Mouse (Mus musculus): ENCODE measurements at regions not wholly inside any gene's neighbourhood (a gene's known extent, or its start where the extent isn't known, plus 50 kb on each side); places are given as distances from the start of the nearest gene placed in this dataset.
A peak's percentile ranks its signal among the peaks of the same experiment; 100 is the strongest.

- no peak for ATAC-seq
- WGBS, result 77% methylated on average over 8 of the region's 8 CpGs
Observed at GRCm38 (mm10) chr13:71736821-71737345, 226.6 kb downstream of the Irx1 start.

GRCm38 (mm10) chr13:71734261-71734660 lies 229.3 kb downstream of the Irx1 start:
- H3K4me3 ChIP-seq (replicated peaks; ENCODE audit: low read length), result no peak overlapping the region
- H3K4me2 ChIP-seq (ENCODE audit: low read length), result no peak overlapping the region
- ATAC-seq, result no peak
- no peaks in the 10 kb centered on the region for H3K4me1 ChIP-seq (replicated peaks; ENCODE audit: control insufficient read depth, insufficient read depth, low read length)
- H3K27ac ChIP-seq (ENCODE audit: low read length), result no peak overlapping the region
- no peak overlapping the region for H3K9ac ChIP-seq (replicated peaks; ENCODE audit: low read depth, low read length)
- H3K9me3 ChIP-seq (ENCODE audit: control insufficient read depth, low read length), result no peaks in the 10 kb centered on the region
- no peaks in the 10 kb centered on the region for H3K36me3 ChIP-seq (ENCODE audit: control insufficient read depth, insufficient read depth)
- 43% methylated on average over 12 of the region's 12 CpGs for WGBS
- H3K27me3 ChIP-seq (replicated peaks; ENCODE audit: control insufficient read depth, insufficient read depth, low read length), result no peaks in the 10 kb centered on the region

More at GRCm38 (mm10) chr13:71736821-71737345, 226.6 kb downstream of the Irx1 start:
- Histone ChIP-seq H3K27ac (ENCODE audit: low read length) (no peak overlapping the region), H3K9ac (replicated peaks; ENCODE audit: low read depth, low read length) (no peak overlapping the region), H3K9me3 (ENCODE audit: control insufficient read depth, low read length) (no peaks in the 10 kb centered on the region), H3K4me3 (replicated peaks; ENCODE audit: low read length) (no peak overlapping the region), H3K4me2 (ENCODE audit: low read length) (no peak overlapping the region), H3K4me1 (replicated peaks; ENCODE audit: control insufficient read depth, insufficient read depth, low read length) (no peaks in the 10 kb centered on the region), H3K27me3 (replicated peaks; ENCODE audit: control insufficient read depth, insufficient read depth, low read length) (no peaks in the 10 kb centered on the region), H3K36me3 (ENCODE audit: control insufficient read depth, insufficient read depth) (no peaks in the 10 kb centered on the region)

DNA sequence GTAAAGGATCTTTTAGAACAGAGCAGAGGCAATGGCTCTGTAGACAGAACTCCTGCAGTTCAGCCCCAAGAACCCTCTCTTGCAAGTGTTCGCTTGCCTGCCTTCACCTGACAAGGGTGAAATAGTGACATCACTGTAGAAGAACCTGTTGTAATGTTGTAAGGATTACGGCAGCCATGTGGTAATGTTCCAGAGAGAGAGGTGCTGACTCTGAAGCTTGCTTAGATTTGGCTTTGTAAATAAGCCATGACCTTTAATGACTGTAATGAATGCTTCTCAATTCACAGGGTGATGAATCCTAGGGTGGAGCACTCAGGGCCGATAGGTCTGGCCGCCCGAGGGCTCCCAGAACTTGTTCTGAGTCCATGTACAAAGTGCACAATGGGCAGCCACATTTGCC lies 230.2 kb downstream of the Irx1 start:
- Histone ChIP-seq H3K36me3 (ENCODE audit: control insufficient read depth, insufficient read depth) (no peaks in the 10 kb centered on the region), H3K4me3 (replicated peaks; ENCODE audit: low read length) (no peak overlapping the region), H3K9ac (replicated peaks; ENCODE audit: low read depth, low read length) (no peak overlapping the region), H3K4me1 (replicated peaks; ENCODE audit: control insufficient read depth, insufficient read depth, low read length) (no peaks in the 10 kb centered on the region), H3K27me3 (replicated peaks; ENCODE audit: control insufficient read depth, insufficient read depth, low read length) (no peaks in the 10 kb centered on the region), H3K4me2 (ENCODE audit: low read length) (no peak overlapping the region), H3K27ac (ENCODE audit: low read length) (no peak overlapping the region), H3K9me3 (ENCODE audit: control insufficient read depth, low read length) (no peaks in the 10 kb centered on the region)
- 92% methylated on average over 5 of the region's 5 CpGs for WGBS
- ATAC-seq, result no peak

GRCm38 (mm10) chr13:71732903-71733302 lies 230.6 kb downstream of the Irx1 start:
- no peak for ATAC-seq
- H3K4me2 ChIP-seq (ENCODE audit: low read length), result no peak overlapping the region
- H3K27ac ChIP-seq (ENCODE audit: low read length), result no peak overlapping the region
- no peaks in the 10 kb centered on the region for H3K4me1 ChIP-seq (replicated peaks; ENCODE audit: control insufficient read depth, insufficient read depth, low read length)
- H3K4me3 ChIP-seq (replicated peaks; ENCODE audit: low read length), result no peak overlapping the region
- no peaks in the 10 kb centered on the region for H3K36me3 ChIP-seq (ENCODE audit: control insufficient read depth, insufficient read depth)
- H3K9me3 ChIP-seq (ENCODE audit: control insufficient read depth, low read length), result no peaks in the 10 kb centered on the region
- H3K27me3 ChIP-seq (replicated peaks; ENCODE audit: control insufficient read depth, insufficient read depth, low read length), result no peaks in the 10 kb centered on the region
- 93% methylated on average over 1 of the region's 1 CpGs for WGBS
- H3K9ac ChIP-seq (replicated peaks; ENCODE audit: low read depth, low read length), result no peak overlapping the region

- Histone ChIP-seq H3K9ac (replicated peaks; ENCODE audit: low read depth, low read length) (no peak overlapping the region), H3K4me3 (replicated peaks; ENCODE audit: low read length) (peak overlapping the region; percentile 13), H3K27me3 (replicated peaks; ENCODE audit: control insufficient read depth, insufficient read depth, low read length) (no peaks in the 10 kb centered on the region), H3K4me1 (replicated peaks; ENCODE audit: control insufficient read depth, insufficient read depth, low read length) (peaks cover 4% of the 10 kb centered on the region; the same call in 1 of the 2 replicates), H3K27ac (ENCODE audit: low read length) (no peak overlapping the region), H3K4me2 (ENCODE audit: low read length) (peak overlapping the region; percentile 24), H3K36me3 (ENCODE audit: control insufficient read depth, insufficient read depth) (no peaks in the 10 kb centered on the region), H3K9me3 (ENCODE audit: control insufficient read depth, low read length) (no peaks in the 10 kb centered on the region)
- ATAC-seq, result peak; percentile 85
- 8% methylated on average over 20 of the region's 20 CpGs for WGBS
Observed at GRCm38 (mm10) chr13:71690069-71690817, 273.3 kb downstream of the Irx1 start.

GRCm38 (mm10) chr13:71689187-71689586 lies 274.3 kb downstream of the Irx1 start:
- Histone ChIP-seq H3K4me1 (replicated peaks; ENCODE audit: control insufficient read depth, insufficient read depth, low read length) (peaks cover 4% of the 10 kb centered on the region; the same call in 1 of the 2 replicates), H3K27ac (ENCODE audit: low read length) (no peak overlapping the region), H3K9me3 (ENCODE audit: control insufficient read depth, low read length) (no peaks in the 10 kb centered on the region), H3K4me3 (replicated peaks; ENCODE audit: low read length) (no peak overlapping the region), H3K27me3 (replicated peaks; ENCODE audit: control insufficient read depth, insufficient read depth, low read length) (no peaks in the 10 kb centered on the region), H3K4me2 (ENCODE audit: low read length) (no peak overlapping the region), H3K9ac (replicated peaks; ENCODE audit: low read depth, low read length) (no peak overlapping the region), H3K36me3 (ENCODE audit: control insufficient read depth, insufficient read depth) (no peaks in the 10 kb centered on the region)
- WGBS, result 51% methylated on average over 9 of the region's 9 CpGs
- no peak for ATAC-seq

- WGBS, result 45% methylated on average over 10 of the region's 10 CpGs
- Histone ChIP-seq H3K4me3 (replicated peaks; ENCODE audit: low read length) (no peak overlapping the region), H3K4me1 (replicated peaks; ENCODE audit: control insufficient read depth, insufficient read depth, low read length) (peaks cover 5% of the 10 kb centered on the region; the same call in 1 of the 2 replicates), H3K27ac (ENCODE audit: low read length) (no peak overlapping the region), H3K9ac (replicated peaks; ENCODE audit: low read depth, low read length) (no peak overlapping the region), H3K36me3 (ENCODE audit: control insufficient read depth, insufficient read depth) (no peaks in the 10 kb centered on the region), H3K4me2 (ENCODE audit: low read length) (peak overlapping the region; percentile 5; the same call in 1 of the 2 replicates), H3K27me3 (replicated peaks; ENCODE audit: control insufficient read depth, insufficient read depth, low read length) (no peaks in the 10 kb centered on the region), H3K9me3 (ENCODE audit: control insufficient read depth, low read length) (no peaks in the 10 kb centered on the region)
- ATAC-seq, result peak; percentile 38
Observed at GRCm38 (mm10) chr13:71676081-71676624, 287.4 kb downstream of the Irx1 start.

DNA sequence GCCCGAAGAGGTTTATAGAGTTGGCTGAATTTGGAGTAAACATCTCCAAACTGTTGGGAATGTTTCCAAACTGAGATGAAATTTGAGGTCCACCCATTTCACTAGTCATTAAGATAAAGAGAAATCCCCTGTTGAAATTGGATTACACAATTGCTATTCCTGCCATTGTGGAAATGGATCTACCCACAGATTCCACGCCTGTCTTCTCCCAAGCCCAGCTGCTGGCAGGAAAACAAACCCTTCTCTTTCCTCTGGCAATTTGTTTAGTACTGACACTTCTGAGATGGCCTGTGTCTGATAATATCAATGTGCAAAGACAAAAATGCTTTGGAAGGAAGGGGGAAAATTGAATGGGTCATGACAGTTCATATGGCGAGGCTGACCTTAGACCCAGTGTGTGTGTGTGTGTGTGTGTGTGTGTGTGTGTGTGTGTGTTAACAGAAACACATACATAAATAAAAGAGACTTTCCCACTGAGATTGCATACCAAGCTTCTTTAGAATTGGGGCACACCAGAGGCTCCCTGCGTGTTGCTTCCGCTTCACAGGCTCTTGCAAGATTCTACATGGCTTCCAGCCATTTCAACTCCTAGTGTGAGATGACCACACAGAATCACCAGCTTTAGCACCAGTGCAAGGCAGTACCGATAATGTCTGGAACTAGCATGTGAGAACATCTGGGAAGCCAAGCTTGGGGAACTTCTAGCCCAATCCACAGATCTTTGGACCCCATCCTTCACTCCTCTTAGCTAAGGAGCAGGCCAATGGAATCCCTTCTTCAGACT lies 293.4 kb downstream of the Irx1 start:
- WGBS, result 84% methylated on average over 6 of the region's 6 CpGs

GRCm38 (mm10) chr13:71668256-71668655 lies 295.3 kb downstream of the Irx1 start:
- no peaks in the 10 kb centered on the region for H3K9me3 ChIP-seq (ENCODE audit: control insufficient read depth, low read length)
- no peaks in the 10 kb centered on the region for H3K27me3 ChIP-seq (replicated peaks; ENCODE audit: control insufficient read depth, insufficient read depth, low read length)
- H3K27ac ChIP-seq (ENCODE audit: low read length), result no peak overlapping the region
- H3K9ac ChIP-seq (replicated peaks; ENCODE audit: low read depth, low read length), result no peak overlapping the region
- no peak for ATAC-seq
- no peak overlapping the region for H3K4me3 ChIP-seq (replicated peaks; ENCODE audit: low read length)
- no peak overlapping the region for H3K4me2 ChIP-seq (ENCODE audit: low read length)
- no peaks in the 10 kb centered on the region for H3K36me3 ChIP-seq (ENCODE audit: control insufficient read depth, insufficient read depth)
- 93% methylated on average over 2 of the region's 2 CpGs for WGBS
- no peaks in the 10 kb centered on the region for H3K4me1 ChIP-seq (replicated peaks; ENCODE audit: control insufficient read depth, insufficient read depth, low read length)

More for the DNA sequence above, 293.4 kb downstream of the Irx1 start:
- Histone ChIP-seq H3K4me1 (replicated peaks; ENCODE audit: control insufficient read depth, insufficient read depth, low read length) (no peaks in the 10 kb centered on the region), H3K9me3 (ENCODE audit: control insufficient read depth, low read length) (no peaks in the 10 kb centered on the region), H3K9ac (replicated peaks; ENCODE audit: low read depth, low read length) (no peak overlapping the region), H3K27me3 (replicated peaks; ENCODE audit: control insufficient read depth, insufficient read depth, low read length) (no peaks in the 10 kb centered on the region), H3K4me3 (replicated peaks; ENCODE audit: low read length) (no peak overlapping the region), H3K27ac (ENCODE audit: low read length) (no peak overlapping the region), H3K36me3 (ENCODE audit: control insufficient read depth, insufficient read depth) (no peaks in the 10 kb centered on the region), H3K4me2 (ENCODE audit: low read length) (no peak overlapping the region)
- no peak for ATAC-seq

Measured in forebrain, embryonic 16.5 days (tissue).